Mouse (Mus musculus): ENCODE measurements around the gene Ltbp4.

Ltbp4 gene

DNA sequence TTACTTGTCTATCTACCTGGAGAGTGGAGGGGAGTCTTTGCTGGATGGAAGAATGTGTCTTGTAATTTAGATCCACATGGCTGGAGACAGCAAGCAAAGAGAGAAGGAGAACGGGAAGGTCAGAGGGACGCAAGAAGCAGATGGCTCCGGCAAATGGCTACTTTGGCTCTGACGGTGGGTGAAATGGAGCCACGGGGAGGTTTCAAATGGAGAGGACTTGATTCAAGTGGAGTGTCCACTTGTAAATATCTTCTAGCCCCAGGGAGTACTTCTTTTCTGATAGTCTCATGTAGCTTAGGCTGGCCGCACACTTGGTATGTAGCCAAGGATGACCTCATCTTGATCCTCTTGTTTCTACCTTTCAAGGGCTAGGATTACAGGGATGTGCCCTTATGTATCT lies 38.7 kb downstream of the Ltbp4 start:
- no peak for DNase-seq (ENCODE audit: low read depth, low spot score)

DNA sequence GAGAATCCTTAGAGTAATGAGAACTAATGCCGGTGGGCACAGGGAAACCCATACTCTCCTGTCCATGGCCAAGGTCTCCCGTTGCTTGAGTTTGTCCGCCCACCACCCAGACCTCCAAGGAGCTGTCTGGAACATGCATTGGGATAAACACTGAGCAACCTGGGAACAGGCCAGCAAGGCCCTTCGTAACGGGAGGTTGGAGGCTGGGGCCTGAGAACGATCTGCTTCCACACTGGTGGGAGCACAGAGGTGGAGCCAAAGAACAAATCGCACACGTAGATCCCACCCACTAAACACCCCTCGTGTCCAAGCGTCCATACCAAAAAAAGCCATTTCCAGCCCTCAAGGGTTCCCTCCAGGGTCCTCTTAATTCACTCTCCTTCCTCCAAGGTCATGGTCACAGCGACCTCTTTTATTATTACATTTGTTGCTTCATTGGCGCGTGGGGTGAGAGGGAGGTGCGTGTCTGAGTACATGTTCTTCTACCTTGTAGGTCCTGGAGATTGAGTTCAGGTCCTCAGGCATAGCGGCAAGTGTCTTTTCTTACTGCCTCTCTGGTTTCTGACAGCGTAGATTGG lies 39.4 kb downstream of the Ltbp4 start:
- DNase-seq (ENCODE audit: low read depth, low spot score), result no peak

DNA sequence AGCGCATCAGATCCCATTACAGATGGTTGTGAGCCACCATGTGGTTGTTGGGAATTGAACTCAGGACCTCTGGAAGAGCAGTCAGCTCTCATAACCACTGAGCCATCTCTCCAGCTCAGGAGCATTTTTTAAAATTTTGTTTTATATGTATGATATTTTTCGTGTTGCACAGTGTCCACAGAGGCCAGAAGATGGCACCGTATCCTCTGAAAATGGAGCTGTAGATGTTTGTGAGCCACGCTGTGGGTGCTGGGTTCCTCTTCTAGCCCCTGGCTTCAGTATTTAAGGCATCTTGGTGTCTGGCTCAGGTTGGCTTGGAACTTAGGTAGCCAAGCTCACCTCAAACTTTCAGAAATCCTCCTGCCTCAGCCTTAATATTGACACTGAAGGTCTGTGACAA lies 41.0 kb downstream of the Ltbp4 start:
- DNase-seq (ENCODE audit: low read depth, low spot score), result no peak

DNA sequence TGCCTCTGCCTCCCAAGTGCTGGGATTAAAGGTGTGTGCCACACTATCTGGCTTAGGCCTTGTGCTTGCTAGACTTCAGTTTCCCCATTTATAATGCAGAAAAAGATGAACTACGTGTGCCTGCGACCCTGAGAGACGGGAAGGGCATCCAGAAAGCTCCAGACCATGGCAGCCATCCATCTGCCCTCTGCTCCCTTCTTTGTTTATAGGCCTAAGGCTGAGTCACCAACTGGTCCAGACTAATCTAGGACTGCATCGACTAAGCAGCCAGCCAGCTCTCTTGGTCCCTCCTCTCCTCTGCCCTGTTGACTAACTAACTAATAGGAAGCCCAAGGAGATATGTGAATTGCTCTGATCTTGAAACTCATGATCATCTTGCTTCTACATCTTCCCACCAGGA lies 41.5 kb downstream of the Ltbp4 start:
- DNase-seq (ENCODE audit: low read depth, low spot score), result no peak

DNA sequence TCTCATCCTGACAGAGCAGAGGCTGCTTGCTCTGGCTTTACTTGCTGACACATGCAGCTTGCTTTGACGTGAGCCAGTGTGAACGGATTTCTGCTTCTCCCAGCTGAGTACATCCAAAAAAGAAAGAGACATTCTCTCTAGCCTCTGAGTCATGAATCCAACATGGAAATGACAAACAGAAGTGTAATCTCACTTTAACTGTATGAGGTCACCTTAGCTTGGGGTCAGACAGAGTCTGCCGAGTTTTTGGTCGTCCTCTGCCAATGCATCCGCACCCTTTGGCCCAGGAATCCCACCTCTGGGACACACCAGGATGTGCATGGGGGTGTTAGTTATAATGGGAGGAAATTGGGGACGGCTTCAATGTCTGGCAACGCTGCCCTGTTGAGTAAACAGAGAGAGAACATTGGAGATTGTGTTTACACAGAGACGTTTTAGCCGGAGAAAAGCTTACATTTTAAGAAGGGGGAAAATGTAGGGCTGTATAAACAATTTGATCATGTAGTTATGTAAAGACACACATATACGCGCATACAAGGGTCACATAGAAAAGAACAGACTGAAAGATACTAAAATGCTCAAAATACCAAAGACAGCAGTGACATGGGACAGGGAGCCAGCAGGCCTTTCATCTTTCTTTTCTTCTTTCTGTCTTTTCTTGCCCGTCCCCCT lies 45.6 kb downstream of the Ltbp4 start:
- DNase-seq (ENCODE audit: low read depth, low spot score), result peak; percentile 85

DNA sequence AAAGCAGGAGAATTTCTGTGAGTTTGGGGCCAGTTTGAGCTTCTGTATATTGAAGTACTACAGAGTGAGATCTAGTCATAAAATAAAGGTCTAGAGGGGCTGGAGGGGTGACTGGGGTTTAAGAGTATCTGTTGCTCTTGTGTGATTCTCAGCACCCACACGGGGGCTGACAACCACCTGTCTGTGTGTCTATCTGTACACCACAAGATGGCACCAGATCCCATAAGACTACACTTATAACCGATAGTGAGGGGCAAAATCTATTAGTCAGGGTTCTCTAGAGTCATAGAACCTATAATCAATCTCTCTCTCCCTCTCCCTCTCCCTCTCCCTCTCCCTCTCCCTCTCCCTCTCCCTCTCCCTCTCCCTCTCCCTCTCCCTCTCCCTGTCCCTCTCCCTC lies 46.9 kb downstream of the Ltbp4 start:
- no peak for DNase-seq (ENCODE audit: low read depth, low spot score)

DNA sequence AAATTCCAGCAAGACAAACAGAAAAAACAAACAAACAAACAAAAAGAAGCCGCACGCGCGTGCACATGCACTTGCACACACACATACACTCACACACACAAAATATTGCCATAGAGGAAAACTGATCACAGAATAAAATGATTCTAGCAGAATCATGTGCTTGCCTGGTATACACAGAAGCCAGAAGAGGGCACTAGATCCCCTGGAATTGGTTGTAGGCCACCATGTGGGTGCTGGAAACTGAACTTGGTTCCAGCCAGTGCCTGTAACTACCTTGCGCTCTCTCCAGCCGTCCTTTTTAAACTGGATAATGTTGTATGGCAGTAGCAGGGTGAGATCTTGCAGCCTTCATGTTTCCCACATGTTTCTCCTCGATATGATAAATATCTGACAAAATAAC lies 48.8 kb downstream of the Ltbp4 start:
- DNase-seq (ENCODE audit: low read depth, low spot score), result no peak

DNA sequence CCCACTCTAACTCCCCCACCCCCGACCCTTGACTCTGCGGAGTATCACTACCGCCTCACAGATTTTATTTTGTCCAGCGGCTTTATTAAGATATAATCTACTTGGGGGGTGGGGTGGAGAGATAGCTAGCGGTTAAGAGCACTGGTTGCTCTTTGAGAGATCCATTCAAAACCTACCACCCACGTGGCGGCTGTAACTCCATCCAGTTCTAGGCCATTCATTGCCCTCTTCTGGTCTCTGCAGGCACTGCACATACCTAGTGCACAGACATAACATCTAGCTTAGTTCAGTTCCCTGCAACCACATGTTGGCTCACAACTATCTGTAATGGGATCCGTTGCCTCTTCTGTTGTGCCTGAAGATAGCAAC lies 51.8 kb downstream of the Ltbp4 start:
- DNase-seq (ENCODE audit: low read depth, low spot score), result peak; percentile 50

DNA sequence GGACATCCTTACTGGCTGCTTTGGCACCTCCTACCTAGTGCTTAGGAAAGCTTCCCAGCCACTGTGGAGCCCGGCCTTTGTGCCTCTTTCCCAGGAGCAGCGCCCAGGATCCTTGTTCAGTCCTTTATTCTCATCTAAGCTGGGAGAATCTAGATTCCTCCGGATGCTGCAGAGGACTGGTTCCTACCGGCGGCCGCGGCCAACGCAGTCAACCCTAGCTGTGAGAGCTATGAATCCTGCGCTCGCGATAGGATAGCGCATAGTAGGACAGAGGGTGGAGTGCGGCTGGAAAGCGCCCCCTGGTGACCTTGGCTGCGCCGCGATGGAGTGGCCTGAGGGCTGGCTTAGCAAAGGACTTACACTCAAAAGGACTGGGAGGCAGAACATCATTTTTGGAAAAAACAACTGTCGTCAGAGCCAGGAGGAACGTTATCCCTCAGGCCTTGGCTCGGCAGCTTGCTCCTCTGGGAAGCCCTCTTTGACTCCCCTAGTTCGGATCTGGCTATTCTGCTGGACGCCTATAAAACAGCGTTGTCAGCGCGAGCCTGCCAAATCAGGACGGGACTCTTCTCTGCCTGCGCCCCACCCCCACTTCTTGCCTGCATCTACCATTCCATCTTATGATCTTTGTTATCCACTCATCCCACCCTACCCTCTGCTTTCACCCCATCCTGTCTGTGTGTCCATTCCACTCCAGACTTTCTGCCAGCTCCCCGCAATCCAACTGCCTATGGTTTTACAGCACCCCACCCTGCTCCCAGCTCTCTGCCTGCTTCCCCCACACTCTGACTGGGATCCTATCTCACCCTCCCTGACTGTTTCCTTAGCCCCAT lies 52.4 kb downstream of the Ltbp4 start:
- DNase-seq (ENCODE audit: low read depth, low spot score), result peak; percentile 73

DNA sequence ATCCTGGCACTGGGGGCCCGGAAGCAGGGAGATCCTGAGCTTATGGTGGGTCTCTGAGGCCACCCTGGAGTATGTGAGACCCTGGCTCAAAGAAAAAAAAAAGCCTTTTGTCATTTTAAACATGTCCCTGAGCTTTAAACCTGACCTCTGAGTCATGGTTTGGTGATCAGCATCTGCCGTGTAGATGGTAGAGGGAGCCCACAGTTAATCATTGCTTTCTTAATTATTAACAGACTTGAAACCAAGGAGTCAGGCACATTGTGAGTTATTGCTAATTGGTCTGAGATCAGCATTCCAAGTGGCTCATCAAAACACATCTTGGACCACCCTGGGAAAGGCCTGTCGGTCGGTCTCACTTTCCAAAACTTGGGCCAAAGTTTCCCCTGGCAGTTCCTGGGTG lies 55.3 kb downstream of the Ltbp4 start:
- no peak for DNase-seq (ENCODE audit: low read depth, low spot score)

DNA sequence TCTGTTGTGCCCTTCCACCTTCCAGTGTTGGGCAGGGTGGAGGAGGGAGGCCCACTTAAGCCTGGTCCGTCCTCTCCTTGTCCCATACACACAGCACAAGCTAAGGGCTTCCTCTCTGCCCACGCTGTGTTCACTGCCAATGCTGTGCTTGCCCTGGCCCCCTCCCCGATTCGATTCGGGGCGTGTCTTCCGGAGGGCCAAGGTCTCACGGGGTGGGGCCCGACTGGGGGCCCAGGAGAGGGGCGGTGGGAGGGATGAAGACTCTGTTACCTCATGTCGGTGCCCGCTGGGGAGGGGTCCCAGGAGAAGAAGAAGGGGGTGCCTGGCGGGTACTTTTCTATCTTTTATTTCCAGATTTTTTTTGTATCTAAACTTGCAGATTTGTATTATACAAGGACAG lies 55.8 kb downstream of the Ltbp4 start:
- no peak for DNase-seq (ENCODE audit: low read depth, low spot score)

DNA sequence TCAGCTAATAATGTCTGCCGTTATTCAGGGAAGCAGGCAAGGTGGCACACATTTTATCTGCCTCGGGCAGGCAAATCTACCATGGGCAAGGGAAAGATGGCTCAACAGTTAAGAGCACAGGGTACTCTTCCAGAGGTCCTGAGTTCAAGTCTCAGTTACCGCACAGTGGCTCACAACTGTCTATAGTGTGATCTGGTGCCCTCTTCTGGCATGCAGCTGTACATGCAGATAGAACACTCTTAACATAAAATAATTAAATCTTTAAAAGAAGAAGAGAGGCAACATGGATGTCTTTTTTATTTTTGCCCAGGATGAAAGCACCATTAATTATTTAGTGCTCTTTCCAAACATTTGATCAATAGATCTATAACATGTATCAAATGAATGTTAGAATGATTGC lies 60.3 kb downstream of the Ltbp4 start:
- no peak for DNase-seq (ENCODE audit: low read depth, low spot score)

DNA sequence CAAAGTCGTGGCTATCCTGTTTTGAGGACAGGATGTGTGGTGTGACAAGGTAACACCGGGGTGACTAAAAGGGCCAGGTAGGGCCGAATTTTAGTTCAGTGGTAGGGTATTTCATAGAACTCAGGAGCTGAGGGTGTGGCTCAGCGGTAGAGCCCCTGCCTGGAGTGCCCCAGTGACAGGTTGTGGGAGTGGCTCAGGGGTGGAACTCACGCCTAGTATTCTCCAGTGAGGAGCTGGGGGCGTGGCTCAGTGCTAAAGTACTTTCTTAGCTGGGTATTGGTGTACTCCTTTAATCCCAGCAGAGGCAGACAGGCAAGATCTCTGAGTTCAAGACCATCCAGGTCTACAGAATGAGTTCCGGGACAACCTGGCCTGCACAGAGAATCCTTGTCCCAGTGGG lies 61.5 kb downstream of the Ltbp4 start:
- DNase-seq (ENCODE audit: low read depth, low spot score), result no peak

DNA sequence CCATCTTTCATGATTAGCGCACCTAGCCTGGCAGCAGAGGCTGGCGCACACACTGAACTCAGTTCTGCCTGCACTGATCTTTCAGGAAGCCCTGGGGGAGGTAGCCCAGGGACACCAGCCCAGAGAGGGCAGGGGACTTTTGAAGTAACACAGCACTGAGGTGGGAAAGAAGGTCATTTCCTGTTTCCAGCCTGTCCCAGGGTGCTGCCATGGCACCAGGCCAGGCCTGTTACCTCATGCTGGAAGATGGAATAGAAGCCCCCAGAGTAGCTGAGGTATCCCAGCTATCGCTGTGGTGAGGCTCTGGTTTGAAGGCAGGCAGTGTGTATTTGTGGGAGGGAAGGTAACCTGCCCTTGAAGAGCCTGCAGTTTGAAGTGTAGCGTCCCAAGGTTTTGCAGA lies 62.6 kb downstream of the Ltbp4 start:
- DNase-seq (ENCODE audit: low read depth, low spot score), result no peak

DNA sequence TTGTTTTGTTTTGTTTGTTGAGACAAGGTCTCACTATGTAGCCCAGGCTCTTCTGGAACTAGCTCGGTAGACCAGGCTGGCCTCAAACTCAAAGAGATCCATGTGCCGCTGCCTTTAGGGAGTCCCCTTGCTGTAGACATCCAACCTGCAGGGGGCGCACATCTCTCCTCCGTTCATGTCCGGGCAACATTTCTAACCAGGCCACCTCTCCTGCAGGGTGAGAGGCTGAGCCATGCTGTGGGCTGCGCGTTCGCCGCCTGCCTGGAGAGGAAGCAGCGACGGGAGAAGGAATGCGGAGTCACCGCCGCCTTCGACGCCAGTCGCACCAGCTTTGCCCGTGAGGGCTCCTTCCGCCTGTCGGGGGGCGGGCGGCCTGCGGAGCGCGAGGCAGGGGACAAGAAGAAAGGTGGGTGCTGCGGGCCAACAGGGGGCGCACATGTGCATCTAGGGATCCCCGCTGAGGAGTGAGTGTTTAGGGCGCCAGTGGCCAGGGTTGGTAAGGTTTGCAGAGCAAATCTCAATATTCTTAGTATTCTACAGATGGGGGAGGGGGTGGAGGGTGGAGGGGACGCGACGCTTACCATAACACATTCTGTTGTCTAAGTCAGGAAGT lies 63.6 kb downstream of the Ltbp4 start:
- DNase-seq (ENCODE audit: low read depth, low spot score), result no peak

DNA sequence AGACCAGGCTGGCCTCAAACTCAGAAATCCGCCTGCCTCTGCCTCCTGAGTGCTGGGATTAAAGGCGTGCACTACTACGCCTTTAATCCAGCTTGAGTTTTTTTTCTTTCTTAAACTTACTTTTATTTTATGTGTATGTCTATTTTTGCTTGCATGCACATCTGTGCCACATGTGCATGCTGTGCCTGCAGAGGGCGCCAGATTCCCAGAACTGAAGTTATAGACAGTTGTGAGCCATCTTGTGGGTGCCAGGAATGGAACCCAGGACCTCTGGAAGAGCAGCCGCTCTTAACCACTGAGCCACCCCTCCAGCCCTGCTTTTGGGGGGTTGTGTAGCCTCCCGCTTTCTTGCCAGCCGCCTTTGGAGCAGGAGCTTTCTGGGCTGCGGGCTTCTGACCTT lies 66.1 kb downstream of the Ltbp4 start:
- no peak for DNase-seq (ENCODE audit: low read depth, low spot score)

DNA sequence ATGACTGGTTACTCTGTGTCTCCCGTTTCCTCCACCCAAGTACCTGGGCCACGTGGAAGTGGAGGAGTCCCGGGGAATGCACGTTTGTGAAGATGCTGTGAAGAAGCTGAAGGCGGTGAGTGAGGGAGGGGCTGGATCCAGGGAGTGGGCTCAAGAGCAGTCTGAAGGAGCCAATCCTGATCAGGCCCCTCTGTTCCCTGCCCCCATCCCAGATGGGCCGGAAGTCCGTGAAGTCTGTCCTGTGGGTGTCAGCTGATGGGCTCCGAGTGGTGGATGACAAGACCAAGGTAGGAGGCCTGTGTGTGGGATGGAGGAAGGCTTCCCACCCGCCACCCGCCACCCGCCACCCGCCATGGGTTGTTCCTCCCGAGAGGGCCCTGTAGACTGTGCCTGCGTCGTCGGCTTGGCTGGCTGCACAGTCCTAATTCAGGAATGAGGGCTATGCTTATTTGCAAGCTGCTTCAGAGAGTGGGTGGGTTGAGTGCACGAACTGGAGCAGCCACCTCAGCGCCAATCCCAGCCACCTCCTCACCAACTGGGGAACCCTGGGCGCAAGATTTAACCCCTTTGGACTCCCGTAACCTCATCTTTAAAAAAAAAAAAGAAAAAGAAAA lies 70.9 kb downstream of the Ltbp4 start:
- DNase-seq (ENCODE audit: low read depth, low spot score), result no peak

DNA sequence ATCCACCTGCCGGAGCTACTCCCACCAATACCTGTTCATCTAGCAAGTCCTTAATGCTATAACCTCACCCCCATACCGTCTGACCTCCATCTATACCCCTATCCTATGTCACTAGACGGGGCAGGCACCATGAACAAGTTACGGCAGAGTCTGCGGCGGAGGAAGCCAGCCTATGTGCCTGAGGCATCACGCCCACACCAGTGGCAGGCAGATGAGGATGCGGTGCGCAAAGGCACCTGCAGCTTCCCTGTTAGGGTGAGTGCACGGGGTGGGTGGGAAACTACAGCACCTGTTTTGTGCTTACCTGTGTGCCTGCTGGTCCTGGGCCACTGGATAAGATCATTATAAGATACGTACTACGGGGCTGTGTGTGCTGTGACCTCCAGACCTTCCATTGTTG lies 72.7 kb downstream of the Ltbp4 start:
- DNase-seq (ENCODE audit: low read depth, low spot score), result no peak

DNA sequence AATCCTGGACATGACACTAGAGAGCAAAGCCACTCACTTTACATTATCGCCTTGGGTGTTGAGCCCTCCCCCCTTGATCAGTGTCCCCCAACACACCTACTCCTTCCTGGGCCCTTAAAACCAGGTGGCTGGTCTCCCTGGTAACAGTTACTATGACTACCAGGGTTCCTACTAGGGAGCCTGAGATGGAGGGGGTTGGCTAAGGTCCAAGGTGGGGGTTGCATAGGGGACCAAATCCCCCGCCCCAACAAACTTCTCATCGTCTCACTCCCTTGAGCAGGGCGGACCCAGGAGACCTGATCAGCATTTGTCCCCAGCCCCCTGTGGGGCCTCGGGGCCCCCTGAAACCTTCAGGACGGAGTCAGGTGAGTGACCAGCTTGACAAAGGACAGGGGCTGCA lies 75.6 kb downstream of the Ltbp4 start:
- DNase-seq (ENCODE audit: low read depth, low spot score), result no peak

DNA sequence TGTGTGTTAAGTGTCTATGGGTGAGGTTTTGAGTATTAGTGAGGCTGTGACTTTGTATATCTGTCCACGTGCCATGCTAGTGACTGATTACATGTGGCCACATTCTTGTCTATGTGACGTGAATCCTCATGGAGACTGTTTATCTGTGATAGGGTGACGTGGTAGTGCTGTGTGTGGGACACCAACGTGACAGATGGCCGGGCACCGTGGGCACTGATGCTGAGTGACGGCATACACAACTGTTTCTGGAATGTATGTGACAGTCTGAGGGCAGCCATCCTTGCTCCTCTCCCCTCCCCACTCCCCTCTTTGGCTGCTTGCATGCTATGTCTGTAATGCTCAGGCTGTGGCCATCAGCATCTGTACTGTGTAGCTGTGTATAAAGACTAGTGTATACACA lies 76.6 kb downstream of the Ltbp4 start:
- DNase-seq (ENCODE audit: low read depth, low spot score), result no peak

DNA sequence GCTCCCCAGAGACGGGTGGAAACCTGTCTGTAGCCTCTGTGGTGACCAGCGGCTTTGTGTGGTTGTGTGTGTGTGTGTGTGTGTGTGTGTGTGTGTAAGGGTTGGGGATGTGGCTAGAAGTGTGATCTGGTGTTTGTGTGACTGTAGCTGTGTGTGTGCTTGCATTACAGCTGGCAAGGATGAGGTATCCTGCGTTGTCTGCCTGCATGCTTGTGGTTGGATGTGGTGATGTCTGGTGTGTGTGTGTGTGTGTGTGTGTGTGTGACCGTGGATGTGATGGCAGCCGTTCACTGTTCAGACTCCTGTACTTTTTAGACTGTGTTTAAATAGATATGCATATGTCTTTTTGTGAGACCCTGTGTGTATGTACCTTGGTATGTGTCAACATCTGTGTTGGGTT lies 77.7 kb downstream of the Ltbp4 start:
- DNase-seq (ENCODE audit: low read depth, low spot score), result no peak

DNA sequence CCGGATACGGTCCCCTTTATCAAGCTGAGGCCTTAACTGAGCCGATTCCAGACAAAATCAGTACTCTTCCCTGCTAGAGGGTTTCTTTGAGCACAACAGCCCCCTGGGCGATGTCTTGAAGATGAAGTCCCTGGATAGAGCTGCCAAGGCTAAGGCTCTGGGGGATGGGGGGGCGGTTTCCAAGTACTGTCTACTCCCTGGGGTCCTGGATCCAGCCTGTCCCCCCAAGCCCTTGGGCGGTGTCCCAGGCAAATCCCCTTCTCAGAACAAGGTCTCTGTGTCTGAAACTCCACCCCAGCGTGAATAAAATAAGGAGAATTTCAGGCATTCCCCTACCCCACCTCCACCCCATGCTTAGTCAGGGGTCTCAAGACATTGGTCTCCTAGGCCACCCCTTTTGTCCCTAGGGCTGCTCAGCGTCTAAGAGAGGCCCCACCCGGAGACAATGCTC lies 78.2 kb downstream of the Ltbp4 start:
- DNase-seq (ENCODE audit: low read depth, low spot score), result no peak

Data from skeletal muscle tissue, adult 2 months (tissue).